Mouse (Mus musculus) spleen, adult 2 months (tissue): ENCODE data around the gene Tnni2. TPM values are rescaled to one million over a fixed set of nuclear protein-coding genes. Genes with fewer than 3 reads are reported as not detected.

Source experiments
- DNase-seq, 2 experiments: peaks; one replicate each; pipeline versions ENCODE4 v3.0.0 to v3.0.0-alpha.2; 2012 to 2021; ENCODE audit warnings: low spot score in 2 of 2, low read depth in 1 of 2
- H3K27ac ChIP-seq: fragments of 200-500 bp; 2 replicates; pipeline ENCODE4 v1.5.1; 2012; ENCODE audit warnings: low read length, inconsistent platforms; ENCODE audit not compliant: insufficient read depth
- H3K27me3 ChIP-seq: fragments of 200-500 bp; 2 replicates; pipeline ENCODE4 v1.6.1; 2012; ENCODE audit warnings: mild to moderate bottlenecking, moderate library complexity, low read length, inconsistent platforms; ENCODE audit not compliant: control insufficient read depth, insufficient read depth
- H3K36me3 ChIP-seq: fragments of 200-500 bp; 2 replicates; pipeline ENCODE4 v1.6.1; 2012; ENCODE audit warnings: mild to moderate bottlenecking, low read length, inconsistent platforms; ENCODE audit not compliant: control insufficient read depth, insufficient read depth
- H3K4me1 ChIP-seq: fragments of 200-500 bp; 2 replicates; pipeline ENCODE4 v1.6.1; 2011; ENCODE audit warnings: inconsistent platforms; ENCODE audit not compliant: control insufficient read depth, insufficient read depth, insufficient read length
- H3K4me3 ChIP-seq: fragments of 200-500 bp; 2 replicates; pipeline ENCODE4 v1.5.1; 2011; ENCODE audit warnings: mild to moderate bottlenecking, inconsistent platforms; ENCODE audit not compliant: insufficient read depth, insufficient read length; ENCODE audit errors: extremely low read depth
- CTCF ChIP-seq: fragments of 200-500 bp; IDR thresholded peaks from 2 replicates; pipeline ENCODE4 v1.5.1; 2011; ENCODE audit warnings: mild to moderate bottlenecking, inconsistent platforms; ENCODE audit not compliant: insufficient read depth, insufficient read length, insufficient replicate concordance; ENCODE audit errors: extremely low read depth
- POLR2A ChIP-seq: fragments of 200-500 bp; IDR thresholded peaks from 2 replicates; pipeline ENCODE4 v1.6.1; 2011; ENCODE audit warnings: low read depth, low read length, inconsistent platforms
- WGBS: fragments of 180-500 bp; shearing (Covaris S2); methylation state at CpG from one replicate; pipeline ENCODE4 v1.1.7; 2018; 5-methylcytosine and 5-hydroxymethylcytosine counted together
- polyA plus RNA-seq: library from polyadenylated mRNA; depleted of rRNA; stranded (reverse); fragments of >200 nt; gene quantifications from 2 replicates; pipeline ENCODE4 v1.2.3, GENCODE M21; 2012; rRNA removed

The Tnni2 gene
- 3.0 and 3.9 TPM in 2 replicates for polyA plus RNA-seq

DNA sequence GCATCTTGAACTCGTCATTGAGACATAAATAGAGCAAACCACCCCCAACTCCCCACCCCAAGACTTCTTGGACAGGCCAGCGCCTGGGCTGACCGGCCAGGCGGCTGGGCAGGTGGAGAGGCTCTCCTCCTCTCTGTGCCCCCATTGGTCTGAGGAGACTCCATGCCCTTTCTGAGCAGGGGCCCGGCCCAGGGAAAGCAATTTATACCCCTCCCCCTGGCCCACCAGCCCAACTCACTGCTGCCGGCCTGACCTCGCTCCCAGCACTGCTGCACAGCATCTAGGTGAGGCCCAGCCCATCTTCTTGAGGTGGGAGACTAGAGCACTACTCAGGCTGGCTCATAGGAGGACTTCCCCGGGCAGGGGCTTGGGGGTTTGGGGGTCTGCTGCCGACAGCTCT is at the start of gene Tnni2:
TSS of gene Tnni2 (plus strand) at position 224 of the 400 bp plus-strand sequence.
- no peaks in the 10 kb centered on the region for H3K36me3 ChIP-seq
- peak within 1 kb of the TSS; percentile 77 for H3K27ac ChIP-seq
- peaks cover 34% of the 10 kb centered on the region; the same call in 1 of the 2 replicates for H3K4me1 ChIP-seq
- no peak within 1 kb of the TSS for H3K4me3 ChIP-seq
- TF ChIP-seq POLR2A (no peak), CTCF (no peak)
- 76% methylated on average over 9 of the region's 9 CpGs for WGBS
- H3K27me3 ChIP-seq: no peaks in the 10 kb centered on the region
- no peak for DNase-seq

DNA sequence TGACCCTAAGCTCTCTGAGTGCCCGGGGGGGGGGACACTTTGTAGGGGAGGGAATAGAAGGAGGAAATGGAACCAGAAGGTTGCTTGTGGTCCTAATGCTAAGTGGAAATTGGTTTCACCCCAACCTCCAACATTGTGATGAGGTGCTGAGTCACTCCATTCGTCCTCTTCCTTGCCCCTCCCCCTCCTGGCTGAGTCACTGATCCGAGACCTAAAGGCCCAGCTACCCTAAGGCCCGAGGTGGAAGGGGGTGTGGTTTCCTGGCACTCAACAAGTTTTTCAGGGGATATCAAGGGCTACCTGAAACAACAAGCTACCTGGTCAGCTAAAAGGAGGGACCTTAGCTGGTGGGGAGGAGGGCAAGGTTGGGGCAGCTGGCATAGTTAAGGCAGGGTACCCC is 48.4 kb upstream of the Tnni2 start:
- WGBS: 13% methylated on average over 4 of the region's 4 CpGs
- Histone ChIP-seq H3K27ac (0 out of 2 replicates have a peak overlapping the region, but pooled peaks have one; percentile 8), H3K27me3 (no peaks in the 10 kb centered on the region), H3K36me3 (no peaks in the 10 kb centered on the region), H3K4me3 (no peak overlapping the region), H3K4me1 (peaks cover 18% of the 10 kb centered on the region; the same call in 1 of the 2 replicates)
- TF ChIP-seq CTCF (no peak), POLR2A (no peak)
- no peak for DNase-seq

DNA sequence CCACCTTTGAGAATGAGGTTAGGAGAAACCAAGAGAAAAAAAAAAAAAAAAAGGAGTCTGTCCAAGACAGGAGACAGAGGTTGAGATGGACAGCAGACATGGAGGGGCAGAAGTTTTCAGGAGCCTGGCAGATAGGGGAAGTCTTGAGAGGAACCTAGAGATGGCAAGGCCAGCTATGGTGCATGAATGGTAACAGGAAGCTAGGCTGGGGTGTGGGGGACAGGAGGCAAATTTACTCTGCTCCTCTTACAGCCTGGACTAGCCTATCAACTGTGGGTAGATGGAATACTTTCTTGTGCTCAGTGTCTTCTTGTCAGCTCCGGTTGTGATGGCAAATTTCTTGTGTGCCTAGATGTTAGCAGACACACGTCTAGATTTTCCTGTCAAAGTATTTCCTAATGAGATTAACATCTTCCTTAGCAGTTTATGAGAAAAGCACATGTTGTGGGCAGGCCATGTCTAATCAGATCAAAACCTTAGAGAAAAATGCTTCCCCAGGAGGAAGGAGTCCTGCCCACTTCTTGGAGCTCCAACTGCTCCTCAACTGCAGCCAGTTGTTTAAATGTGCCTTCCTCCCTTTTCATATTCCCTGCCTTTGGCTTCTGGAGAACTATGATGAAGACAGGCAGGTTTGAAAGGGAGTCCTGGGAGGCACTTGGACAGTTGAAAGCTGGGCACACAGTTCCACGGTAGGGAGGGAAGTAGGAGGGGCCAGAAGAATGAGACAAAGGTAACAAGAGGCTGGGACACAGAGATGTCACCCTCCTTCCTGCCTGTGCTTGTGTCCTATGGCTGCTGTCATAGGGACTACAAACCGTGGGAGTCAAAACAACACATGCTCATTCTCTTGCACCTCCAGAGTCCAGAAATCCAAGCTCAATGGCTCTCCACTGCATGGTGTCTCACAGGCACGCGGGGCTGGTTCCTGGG is 47.1 kb upstream of the Tnni2 start:
- TF ChIP-seq CTCF: no peak
- no peak for TF ChIP-seq POLR2A
- Histone ChIP-seq H3K36me3 (no peaks in the 10 kb centered on the region), H3K4me3 (no peak overlapping the region), H3K27me3 (no peaks in the 10 kb centered on the region), H3K4me1 (peaks cover 23% of the 10 kb centered on the region; the same call in 1 of the 2 replicates), H3K27ac (peak overlapping the region; percentile 49)
- 50% methylated on average over 6 of the region's 6 CpGs for WGBS
- DNase-seq: no peak

DNA sequence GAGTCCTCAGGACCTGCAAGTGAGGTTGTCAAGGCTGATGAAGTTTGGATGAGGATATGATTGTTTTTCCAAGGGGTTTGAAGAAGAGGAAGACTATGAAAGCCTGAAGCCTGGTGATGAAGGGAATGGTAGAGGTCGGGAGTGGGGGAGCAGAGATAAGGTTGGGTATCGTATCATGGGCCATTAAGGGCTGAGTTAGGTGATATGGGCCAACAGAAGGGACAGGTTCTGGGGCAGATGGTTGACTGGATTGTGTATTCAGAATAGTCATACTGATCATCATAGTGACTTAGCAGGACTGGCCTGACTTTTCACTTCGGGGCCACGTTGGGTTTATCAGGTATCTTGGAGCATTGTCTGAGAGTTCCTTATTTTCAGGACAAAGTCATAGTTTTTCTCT is 46.1 kb upstream of the Tnni2 start:
- WGBS: 85% methylated on average over 4 of the region's 4 CpGs
- DNase-seq: no peak
- no peak overlapping the region for H3K4me3 ChIP-seq
- no peak overlapping the region for H3K27ac ChIP-seq
- peaks cover 28% of the 10 kb centered on the region; the same call in 1 of the 2 replicates for H3K4me1 ChIP-seq
- no peaks in the 10 kb centered on the region for H3K36me3 ChIP-seq
- TF ChIP-seq POLR2A: no peak
- TF ChIP-seq CTCF: no peak
- no peaks in the 10 kb centered on the region for H3K27me3 ChIP-seq

DNA sequence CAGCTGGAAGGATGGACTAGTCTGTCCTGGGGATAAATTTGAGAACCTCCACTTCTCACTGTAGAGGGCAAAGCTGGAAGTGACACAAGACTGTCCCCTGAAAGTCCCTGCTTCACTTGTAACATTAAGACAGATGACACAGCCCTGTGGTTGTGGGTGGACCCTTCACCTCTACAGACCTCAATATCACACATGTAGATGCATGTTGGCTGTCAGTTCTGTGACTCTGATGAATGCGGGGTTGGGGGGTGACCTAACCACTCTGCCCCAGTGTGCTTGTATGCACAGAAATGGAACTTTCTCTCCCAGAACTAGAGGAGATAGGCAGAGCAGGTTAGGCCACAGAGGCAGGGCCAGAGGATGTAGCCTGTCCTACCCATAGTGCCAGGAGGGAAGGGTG is 45.0 kb upstream of the Tnni2 start:
- H3K27me3 ChIP-seq: no peaks in the 10 kb centered on the region
- no peak for DNase-seq
- no peaks in the 10 kb centered on the region for H3K36me3 ChIP-seq
- TF ChIP-seq POLR2A: no peak
- TF ChIP-seq CTCF: no peak
- no peak overlapping the region for H3K4me3 ChIP-seq
- H3K4me1 ChIP-seq: peaks cover 28% of the 10 kb centered on the region; the same call in 1 of the 2 replicates
- H3K27ac ChIP-seq: no peak overlapping the region
- WGBS: 81% methylated on average over 1 of the region's 1 CpGs

DNA sequence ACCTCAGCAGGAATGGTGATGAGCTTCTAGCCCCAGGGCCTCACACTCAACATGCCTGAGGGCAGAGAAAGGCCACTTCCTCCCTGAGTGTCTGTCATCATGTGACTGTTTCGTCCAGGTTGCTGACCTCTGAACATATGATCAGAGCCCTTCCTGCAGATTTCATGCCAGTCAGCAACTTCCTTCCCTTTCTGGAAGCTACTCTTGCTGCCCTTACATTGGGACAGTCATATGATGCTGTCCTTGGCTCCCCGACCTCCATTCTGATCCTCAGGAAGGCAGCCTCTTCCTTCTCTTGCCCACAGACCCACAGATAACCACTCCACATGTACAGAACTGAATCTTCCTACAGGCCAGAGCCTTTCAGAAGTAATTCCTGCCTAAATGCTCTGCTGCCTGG is 43.6 kb upstream of the Tnni2 start:
- TF ChIP-seq POLR2A: no peak
- no peak for TF ChIP-seq CTCF
- no peaks in the 10 kb centered on the region for H3K36me3 ChIP-seq
- peak overlapping the region; percentile 48 for H3K27ac ChIP-seq
- DNase-seq: no peak
- H3K4me1 ChIP-seq: peaks cover 26% of the 10 kb centered on the region; the same call in 1 of the 2 replicates
- H3K27me3 ChIP-seq: no peaks in the 10 kb centered on the region
- WGBS: 22% methylated on average over 2 of the region's 2 CpGs
- no peak overlapping the region for H3K4me3 ChIP-seq

DNA sequence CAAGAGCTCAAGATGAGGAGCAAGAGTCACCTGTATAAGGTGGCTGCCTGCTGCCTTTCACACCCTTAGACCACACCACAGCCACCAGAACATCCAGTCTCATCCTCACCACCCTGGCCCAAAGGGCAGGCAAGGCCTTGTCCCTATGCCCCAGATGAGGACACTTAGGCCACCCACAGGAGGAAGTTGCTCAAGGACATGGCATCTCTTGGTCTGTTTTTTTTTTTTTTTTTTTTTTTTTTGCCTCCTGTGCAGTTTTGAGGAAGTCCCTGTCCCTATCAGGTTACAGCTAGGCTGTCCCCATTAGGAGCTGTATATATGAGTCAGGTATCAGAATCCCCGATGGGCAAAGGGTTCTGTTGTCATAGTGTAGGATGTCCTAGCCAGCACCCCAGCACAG is 42.4 kb upstream of the Tnni2 start:
- WGBS: 22% methylated on average over 1 of the region's 1 CpGs
- DNase-seq: no peak
- Histone ChIP-seq H3K4me3 (no peak overlapping the region), H3K36me3 (no peaks in the 10 kb centered on the region), H3K27ac (peak overlapping the region; percentile 46), H3K27me3 (no peaks in the 10 kb centered on the region), H3K4me1 (peaks cover 16% of the 10 kb centered on the region; the same call in 1 of the 2 replicates)
- TF ChIP-seq CTCF: no peak
- TF ChIP-seq POLR2A: no peak
